Mouse (Mus musculus): ENCODE results near the gene Csmd2.

DNA sequence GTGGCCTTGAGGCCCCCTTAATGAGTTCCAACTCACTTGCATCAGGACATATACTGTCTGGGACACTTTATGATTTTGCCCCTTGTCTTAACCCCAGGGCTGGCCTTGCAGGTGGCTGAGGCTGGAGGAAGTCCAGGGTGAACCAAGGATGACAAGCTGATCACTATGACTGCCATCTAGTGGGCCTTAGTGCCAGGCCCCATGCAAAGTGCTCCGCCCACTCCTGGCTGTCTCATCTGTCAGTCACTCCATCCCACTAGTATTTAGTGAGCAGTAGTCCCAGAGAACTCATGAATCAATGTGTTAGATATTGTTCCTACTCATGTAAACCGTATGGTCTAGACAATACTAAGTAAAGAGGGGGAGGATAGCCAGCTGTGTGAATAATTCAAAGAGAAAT, 191.9 kb downstream of the Csmd2 start:
- no peak for TF ChIP-seq CTCF (IDR thresholded peaks at IDR 0.05; ENCODE audit: low read depth, low read length)
- no peak for TF ChIP-seq GATA1 (IDR thresholded peaks at IDR 0.05; ENCODE audit: borderline replicate concordance, low read length)
- no peak for TF ChIP-seq POLR2AphosphoS5 (IDR thresholded peaks at IDR 0.05; ENCODE audit: insufficient replicate concordance, low read depth, low read length)
- TF ChIP-seq TAL1 (conservative IDR thresholded peaks at IDR 0.05; ENCODE audit: low read depth, low read length): no peak
- TF ChIP-seq GATA2 (IDR thresholded peaks at IDR 0.05; ENCODE audit: borderline replicate concordance, low read depth, low read length): no peak
